Mouse (Mus musculus) thymus, postnatal 4 days (tissue): Measurements from ENCODE around the gene Gm28035.

Experiments used
- DNase-seq: peaks from one replicate; pipeline ENCODE4 v3.0.0; 2021

Gene Gm28035

DNA sequence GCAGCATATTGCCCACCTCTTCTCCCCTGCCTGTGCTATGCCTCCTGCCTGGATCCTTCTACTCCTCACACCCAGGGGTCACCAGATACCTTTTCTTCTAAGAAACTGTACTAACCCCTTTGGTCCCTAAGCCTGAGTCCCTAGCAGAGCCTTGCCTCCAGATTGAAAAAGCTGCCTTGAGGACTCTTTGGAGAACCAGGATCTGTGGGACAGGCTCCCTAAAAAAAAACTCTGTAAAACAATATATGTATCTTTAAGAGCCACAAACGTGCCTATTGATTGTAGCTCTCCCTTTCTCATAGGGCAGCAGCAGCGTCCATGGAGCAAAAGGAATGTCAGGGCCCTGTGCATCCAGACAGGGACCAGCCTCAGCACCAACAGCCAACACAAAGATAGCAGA is at the start of gene Gm28035:
Gene Gm28035, plus strand, starts transcription at position 301 of the 400 bp plus-strand sequence.
- no peak for DNase-seq

DNA sequence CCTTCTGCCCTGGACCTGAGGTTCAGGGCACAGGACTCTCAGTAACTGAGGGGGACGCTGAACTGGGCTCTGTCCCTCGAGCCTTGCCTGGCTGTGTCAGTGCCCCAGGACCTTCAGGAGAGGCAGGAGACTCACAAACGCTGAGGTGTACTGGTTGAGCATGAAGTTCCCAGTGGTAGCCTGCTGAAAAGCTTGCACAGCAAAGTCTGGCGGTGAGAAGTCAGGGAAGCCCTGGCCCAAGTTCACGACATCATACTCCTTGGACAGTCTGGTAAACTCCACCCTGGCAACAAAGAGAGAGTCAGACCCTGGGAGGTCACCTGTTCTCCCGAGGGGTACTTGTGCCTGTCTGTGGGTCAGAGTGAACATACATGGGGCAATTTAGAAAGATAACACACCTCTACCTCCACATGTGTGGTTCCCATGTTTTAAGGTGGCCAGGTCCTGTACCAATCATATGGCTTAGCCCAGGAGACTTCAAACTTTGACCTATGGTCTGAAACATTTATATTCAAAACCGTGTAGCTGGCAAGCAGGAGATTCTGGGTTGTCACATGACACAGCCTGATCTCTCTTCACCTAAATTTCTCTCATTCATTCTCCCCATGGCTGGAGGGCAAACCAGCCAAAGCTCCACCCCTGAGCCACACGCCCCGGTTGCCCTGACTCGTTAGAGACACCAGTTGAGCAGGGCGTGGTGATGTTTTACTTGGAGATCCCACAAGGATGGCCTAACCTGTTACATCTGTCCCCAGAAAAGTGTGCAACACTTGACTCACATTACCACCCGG is 48.4 kb upstream of the Gm28035 start:
- DNase-seq = no peak

DNA sequence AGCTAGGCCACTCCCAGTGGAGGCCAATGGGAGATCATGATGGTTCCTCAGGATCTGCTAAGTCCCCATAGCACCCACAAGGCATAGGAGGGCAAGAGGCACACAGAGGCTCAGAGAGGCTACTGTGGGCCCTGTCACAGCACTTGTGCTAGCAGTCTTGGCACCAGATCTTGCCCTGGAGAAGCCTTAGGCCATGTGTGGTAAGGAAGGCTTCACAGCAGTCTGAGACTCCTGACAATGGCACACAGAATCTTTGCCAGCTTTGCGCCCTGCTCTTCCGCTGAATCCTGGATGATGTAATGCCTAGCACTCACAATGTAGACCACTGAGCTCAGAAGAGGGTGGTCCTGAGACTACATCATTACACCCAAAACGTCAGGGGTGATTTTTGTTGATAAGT is 45.7 kb upstream of the Gm28035 start:
- DNase-seq = no peak

DNA sequence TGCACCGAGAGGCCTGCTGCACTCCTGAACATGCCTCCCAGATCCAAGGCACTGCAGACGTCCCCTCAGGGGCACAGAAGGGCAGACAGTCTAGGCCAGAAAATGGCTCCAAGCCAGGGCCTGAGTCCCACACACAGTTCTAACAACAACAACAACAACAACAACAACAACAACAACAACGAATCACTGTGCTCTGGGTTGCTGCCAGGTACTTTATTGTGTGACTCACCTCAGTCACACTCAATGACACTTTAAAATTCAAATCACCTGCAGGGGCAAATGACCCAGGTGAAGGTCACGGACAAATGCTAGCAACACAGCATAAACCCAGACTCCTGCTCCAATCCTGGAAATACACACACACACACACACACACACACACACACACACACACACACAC is 42.3 kb upstream of the Gm28035 start:
- no peak for DNase-seq

DNA sequence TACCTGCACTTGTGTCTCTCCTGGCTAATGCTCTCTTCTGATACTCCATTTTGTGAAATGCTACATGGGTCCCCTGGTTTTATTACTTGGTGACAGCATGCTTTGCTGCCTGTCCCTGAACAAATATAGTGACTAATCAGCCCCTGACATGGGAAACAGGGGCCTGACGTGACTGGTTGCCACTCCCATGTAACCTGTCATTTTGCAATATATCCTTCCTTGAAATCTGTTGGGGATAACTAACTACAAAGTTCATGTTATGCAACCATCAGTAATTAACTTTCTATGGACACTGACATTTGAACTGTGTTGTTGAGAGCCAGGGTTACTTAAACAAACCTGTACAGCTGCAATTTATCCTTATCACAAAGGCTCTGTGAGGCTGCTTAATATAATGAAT is 40.4 kb upstream of the Gm28035 start:
- no peak for DNase-seq

DNA sequence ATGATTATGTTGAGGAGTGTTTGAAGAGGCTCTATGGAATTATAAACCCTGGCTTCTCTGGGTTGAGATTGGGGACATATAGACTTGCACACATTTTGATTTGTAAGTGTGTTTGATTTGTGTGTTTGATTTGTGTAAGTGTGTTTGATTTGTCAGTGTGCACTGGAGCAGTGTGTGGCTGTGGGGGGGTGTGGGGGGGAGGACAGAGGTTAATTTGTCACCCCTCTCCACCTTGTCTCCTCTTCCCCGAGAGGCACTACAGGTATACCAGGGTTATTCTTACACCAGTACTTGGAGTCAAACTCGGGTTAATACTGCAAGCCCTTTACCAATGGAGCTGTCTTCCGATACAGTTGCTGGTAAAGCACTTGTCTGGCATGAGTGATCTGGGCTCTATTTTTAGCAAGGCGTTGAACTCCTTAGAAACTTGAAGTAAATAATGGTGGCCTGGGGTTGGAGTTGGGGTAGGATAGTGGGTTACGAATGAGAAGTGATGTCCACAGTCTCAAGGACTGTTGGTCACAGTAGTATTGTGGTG is 39.9 kb upstream of the Gm28035 start:
- DNase-seq = no peak

DNA sequence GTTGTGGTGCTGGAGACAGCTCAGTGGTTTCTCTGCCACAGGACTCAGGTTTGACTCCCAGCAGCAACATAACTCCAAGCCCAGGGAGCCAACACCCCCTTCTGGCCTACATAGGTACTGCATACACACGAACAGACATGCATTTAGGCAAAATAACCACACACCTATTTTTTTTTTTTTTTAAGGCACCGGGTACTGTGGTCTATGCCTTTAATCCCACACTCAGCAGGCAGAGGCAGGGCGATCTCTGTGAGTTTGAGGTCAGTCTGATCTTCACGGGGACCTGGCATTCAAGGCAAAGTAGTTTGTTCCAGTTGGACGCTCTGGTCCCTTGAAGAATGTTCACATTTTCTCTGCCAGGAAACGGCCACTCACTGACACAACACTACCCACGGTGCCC is 36.9 kb upstream of the Gm28035 start:
- DNase-seq = peak; percentile 67

DNA sequence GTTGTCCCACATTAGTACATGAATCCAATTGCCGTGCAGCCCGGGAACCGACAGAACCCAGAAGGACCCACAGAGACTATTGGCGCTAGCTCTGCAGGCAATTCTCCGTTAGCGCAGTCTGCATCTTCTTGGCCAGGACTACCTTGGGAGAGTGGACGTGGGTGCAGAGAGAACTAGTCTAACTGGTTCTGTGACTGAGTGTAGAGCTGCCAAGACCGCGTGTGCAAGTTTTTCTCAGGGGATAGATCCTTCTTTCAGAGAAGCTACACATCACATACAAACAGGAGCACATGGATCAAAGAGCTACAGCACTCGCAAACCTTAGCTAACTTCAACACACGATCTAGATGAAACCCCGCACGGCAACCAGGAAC is 35.1 kb upstream of the Gm28035 start:
- peak; percentile 39 for DNase-seq

DNA sequence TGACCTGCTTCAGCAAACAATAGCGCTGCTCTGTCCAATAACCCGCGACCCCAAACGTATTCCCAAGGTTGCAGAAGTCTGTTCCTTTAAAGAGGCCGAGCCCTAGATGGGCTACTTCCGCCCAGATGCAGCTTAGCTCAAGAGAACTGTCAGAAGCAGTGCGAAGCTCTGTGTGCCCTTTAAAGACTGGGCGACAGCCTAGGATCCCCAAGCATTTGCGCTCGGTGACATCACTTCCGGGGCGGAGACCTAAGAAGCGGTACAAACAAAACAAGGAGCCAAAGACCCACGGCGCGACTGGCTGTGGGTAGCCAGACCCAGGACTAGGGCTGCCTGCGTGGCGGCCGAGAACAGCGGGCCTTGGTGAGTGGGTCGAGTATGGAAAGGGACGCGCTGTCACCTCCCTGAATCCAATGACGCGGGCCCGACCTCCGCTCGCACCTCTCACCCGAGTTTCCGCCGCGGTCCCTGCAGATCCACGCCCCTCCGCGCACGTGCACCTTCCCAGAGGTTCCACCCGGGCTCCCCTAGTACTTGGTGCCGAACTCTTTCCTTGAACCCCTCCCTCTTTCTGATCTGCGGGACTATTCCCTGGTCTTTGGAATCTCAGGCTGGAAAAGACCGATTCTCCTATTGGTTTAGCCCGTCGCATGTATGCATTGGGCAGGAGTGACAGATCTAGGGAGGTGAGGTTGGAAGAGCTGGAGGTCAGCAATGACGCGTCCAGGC is 34.6 kb upstream of the Gm28035 start, which contains the start of gene Kyat1:
Gene Kyat1, minus strand, starts transcription at position 219 of the 729 bp plus-strand sequence.
- DNase-seq = peak; percentile 95

DNA sequence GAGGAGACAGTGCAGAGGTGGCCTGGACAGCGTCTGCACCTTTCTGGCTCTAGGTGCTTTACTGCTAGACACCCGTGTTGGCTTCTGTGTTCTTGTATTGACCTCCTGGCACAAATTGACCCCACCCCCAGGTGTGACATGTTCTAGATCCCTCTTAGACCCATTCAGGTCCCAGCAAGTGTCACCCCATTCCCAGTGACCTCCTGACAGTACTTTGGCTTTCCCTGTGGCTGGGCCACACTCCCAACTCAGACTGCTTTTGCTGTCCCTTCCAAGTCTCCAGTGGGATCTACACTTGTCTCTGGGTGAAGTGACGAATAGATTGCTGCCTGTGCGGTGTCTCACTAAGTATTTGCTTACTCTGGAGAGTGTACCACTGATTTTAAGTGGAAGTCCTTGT is 33.0 kb upstream of the Gm28035 start:
- no peak for DNase-seq

DNA sequence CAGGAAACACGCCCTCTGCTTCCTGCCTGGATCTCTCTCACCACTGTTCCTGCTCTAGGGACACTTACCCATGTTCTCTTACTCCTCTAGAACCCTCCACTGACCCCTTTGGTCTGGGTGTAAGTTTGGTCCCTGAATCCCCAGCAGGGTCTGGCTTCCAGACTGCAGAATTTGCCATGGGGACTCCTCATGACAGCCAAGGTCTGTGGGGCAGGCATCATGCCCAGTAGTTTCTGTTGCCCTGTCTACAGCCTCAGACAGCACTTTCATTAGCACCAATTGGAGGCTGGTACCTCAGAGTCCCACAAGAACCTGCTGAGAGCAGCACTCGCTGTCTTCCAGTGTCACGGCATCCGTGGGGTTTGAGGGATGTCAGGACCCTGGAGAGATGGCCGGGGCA is 32.5 kb upstream of the Gm28035 start:
- DNase-seq = no peak

DNA sequence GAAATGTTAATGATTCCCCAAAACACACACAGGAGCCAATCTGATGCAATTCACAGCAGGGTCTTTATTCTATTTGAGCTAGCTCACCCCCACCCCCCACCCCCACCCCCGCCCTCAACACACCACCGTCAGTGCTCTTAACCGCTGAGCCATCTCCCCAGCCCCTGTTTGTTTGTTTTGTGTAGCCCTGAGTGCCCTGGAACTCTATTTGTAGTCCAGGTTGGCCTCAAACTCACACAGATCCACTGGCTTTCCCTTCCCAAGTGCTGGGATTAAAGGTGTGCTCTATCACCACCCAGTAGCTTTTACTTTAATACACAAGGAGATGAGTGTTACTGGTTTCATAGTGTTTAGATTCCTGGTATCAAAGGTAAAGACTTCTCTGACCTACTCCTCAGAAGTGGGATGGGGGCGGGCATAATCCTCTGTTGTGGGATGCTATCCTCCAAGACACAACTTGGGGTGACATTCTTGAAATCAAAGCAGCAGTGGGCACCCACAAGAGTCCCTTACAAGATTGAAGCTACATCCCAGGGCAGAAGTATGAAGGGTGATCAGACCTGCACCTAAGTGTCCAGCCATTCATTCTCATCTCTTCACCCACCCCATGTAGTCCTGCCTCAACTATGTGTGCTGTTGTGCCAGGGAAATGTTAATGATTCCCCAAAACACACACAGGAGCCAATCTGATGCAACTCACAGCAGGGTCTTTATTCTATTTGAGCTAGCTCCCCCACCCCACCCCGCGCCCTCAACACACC is 28.8 kb upstream of the Gm28035 start:
- DNase-seq = no peak

DNA sequence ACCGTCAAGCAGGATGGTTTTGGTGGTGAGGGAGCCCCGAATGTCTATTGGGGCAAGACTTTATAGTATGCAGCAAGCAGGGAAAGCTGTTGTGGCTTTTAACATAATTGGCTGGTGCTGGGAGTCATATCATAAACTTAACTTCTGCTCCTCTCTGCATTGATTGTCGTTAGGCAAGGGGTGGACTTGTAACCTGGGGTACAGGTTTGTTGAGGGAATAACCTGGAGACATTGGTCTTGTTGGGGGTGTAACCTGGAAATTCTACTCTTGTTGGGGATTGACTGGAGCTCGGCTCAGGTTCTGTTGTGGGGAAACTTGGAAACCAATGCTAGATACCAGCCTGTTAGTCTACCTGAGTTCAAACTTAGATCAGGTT is 28.2 kb upstream of the Gm28035 start:
- no peak for DNase-seq

DNA sequence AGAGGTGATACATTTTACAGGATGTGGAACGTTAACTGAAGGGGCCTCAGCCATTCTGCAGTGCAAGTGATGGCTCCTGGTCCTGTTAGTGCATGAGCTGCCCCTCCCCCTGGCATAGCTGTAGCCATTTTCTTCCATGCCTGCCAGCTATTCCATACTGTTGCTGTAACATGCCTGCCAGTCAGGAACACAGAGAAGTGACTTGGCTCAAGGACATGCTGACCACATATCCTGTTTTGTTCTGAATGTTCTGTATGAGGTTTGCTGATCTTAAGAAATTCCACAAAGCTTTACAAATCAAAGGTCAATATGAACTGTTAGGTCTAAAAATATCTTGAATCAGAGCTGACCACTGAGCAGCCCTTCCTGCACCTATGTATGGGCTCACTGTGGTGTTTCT is 27.4 kb upstream of the Gm28035 start:
- DNase-seq = no peak

DNA sequence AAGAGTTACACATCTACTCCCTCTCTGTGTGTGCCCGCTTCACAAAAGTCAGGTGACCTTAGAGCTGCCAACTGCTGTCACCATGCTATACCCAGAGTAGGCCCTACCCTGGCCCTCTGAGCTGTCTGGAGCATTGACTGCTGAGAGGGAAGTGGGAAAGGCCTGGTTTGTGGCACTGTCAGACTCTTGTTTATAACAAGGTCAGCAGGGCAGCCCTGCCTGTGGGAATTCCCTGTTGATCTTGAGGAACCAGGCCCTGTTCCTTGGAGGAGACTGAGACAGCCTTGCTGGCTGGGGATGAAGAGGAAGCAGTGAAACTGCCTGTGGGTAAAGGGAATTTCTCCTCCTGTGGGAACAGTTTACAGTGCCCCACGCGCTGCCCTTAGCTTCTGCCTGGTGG is 25.6 kb upstream of the Gm28035 start:
- no peak for DNase-seq

DNA sequence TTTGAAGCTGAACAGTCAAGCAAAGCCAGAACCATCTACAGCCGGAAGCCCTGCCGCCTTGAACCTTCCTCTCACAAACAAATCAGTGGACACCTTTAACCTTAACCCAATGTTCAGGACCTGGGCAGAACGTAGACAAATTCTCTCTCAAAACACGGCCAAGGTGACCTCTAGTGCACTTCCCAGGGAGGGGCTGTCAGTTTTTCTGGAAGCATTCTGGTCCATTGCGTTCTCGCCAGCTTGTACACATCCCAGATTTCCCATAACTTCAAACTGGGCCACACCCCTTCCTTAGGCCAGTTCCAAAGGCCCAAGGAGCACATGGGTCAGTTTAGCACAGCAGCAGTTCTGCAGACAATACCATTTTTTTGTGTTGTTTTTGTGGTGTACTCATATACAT is 24.9 kb upstream of the Gm28035 start:
- DNase-seq = no peak

DNA sequence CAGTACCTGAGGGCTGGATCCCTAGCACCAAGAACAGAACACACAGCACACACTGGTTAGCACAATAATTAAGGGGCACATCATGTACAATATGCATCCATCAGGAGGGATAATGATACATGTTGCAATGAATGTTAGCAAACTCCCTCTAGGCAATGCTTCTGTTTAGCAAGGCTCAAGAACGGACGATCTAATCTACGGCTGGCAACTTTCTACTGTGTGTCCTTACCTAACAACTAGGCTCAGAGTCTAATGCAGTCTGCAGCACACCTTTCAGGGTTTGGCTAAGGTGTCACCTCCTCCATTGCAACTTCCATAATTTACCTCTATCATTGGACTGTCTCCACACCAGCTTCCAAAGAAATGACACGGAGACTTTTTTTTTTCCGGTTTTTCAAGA is 24.1 kb upstream of the Gm28035 start:
- no peak for DNase-seq

DNA sequence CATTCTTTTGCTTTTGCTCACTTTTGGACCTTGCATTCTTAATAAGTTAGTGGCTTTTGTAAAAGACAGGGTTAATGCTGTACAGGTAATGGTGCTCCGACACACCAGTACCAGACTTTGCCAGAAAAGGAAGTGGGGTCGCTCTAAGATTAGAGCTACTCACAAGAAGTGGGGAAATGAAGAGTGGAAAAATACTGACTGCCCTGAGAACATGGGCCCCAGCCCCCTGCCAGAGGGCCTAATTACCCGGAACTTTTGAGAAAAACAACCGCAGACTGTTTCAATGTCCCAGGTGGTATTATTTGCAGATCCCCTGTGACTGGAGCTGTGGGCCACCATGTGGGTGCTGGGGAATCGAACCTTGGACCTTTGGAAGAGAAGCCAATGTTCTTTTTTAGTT is 4.8 kb upstream of the Gm28035 start:
- no peak for DNase-seq

DNA sequence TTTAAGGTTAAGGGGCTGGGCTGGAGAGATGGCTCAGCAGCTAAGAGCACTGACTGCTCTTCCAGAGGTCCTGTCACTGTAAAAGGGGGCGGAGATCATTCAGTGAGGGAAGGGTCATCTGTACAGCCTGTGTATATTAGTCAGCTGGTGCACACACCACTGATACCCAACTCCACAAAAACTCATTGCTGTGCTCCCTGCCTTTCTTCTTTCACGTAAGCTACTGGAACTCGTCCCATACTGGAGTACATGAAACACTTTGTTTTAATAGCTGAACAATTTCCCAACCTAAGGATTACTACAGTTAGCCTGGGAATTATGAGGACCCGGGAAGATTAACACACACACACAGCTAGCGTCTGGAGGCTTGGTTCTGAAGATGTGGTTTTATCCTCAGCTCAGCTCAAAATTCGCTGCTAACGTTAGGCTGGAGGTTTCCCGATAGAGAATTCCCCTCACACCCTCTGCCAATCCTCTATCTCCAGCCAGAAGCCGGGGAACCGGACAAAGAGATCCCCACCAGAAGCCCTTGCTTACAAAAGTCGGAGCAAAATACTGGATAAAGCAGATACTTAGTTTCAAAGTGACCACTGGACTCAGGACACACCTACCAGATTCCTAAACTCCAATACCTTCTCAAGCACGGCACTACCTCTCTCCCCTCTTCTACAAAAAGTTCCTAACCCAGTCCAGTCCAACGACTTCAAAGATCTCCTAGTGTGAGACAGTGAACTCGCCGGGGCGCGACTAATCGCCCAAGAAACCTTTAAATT is 3.8 kb upstream of the Gm28035 start:
- DNase-seq = no peak

DNA sequence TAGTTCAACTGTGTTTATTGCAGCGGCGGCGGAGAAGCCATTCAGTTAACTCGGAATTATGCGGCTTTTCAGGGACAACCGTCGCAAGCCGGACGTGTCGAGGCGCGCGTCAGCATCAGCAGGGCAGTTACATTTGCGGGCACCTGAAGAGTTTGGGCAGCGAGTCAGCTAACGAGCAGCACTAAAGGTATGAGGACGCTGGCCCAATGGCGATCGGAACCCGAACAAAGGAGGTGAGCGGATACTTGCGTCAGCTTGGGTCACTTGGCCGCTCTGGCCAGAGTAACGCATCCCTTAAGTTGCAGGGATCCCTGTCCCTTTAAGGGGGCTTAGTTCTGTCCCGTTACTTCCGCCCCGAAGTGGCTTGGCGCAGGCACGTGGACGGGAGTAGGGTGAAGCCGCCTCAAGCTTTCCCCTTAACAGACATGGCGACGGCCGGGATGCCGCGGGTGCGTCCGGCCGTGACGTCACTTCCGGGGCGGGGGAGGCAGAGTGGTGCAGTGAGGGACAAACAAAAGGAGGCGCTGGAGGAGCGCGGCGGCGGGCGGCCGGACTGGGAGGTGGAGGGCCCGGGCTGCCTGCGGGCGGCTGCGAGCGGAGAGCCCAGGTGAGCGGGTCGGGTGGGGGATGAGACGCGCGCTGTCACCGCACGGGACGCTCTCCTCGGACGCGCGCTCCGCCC is 3.0 kb upstream of the Gm28035 start, which contains the start of gene Lrrc8a:
Gene Lrrc8a, plus strand, starts transcription at position 517 of the 682 bp plus-strand sequence.
- DNase-seq = peak; percentile 100

DNA sequence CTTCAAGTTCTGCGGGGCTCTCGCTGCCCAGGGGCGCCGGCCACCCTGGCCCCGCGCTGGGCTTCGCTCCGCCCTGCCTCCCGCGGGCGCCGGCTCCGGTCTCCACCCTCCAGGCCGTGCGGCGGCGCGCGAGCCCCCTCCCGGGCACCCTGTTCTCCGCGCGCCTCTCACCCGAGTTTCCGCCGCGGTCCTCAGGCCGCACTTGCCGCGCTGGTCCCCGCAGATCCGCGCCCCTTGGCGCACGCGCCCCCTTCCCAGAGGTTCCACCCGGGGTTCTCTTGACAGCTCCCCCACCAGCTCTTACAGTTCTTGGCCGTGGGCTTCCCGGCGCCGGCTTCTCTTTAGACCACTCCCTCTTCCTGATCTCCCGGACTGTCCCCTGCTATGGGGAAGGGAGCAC is 2.5 kb upstream of the Gm28035 start:
- DNase-seq = peak; percentile 84

DNA sequence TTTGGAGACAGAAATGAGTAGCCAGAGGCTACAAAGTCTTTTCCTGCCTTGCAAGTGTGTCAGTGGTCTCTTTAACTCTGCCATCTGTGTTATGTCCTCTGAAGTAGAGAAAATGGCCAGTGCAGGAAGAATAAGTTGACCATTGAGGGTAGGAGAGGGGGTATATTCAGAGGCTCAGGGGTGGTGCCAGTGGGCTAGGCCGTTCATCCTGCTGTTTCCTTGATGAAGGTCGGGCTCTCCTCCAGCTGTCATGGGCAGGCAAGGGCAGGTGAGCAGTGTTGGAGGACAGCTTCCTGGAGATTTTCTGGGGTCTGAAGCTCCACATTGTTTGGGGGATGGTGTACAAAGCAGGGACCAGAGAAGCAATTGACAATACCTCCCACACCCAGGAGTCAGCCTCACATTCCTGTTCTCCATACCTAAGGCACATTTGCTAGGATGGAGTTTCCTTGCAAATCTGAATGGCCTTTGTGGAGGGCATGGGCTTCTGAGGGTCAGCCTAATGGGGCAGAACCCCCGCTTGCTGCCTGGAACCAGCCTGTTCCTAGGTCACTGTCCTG is 1.4 kb upstream of the Gm28035 start:
- no peak for DNase-seq
